Mouse (Mus musculus) midbrain, embryonic 11.5 days (tissue): ENCODE results near the gene Son. TPM values are rescaled to one million over a fixed set of nuclear protein-coding genes. Genes with fewer than 3 reads are reported as not detected.

Experiments used
- ATAC-seq: fragments of 200-750 bp; cut with Nextera tagmentation; 2 replicates; pipeline ENCODE4 v1.8.0; 2017; ENCODE audit warnings: moderate TSS enrichment, moderate library complexity; ENCODE audit not compliant: low FRiP score
- DNase-seq: peaks from one replicate; pipeline ENCODE4 v3.0.0; 2015; ENCODE audit warnings: low spot score; ENCODE audit errors: missing footprints
- H3K27ac ChIP-seq: fragments of 300-500 bp; sonication (generic); 2 replicates; pipeline ENCODE4 v1.5.1; 2014; ENCODE audit warnings: low read depth, low read length
- H3K27me3 ChIP-seq: fragments of 300-500 bp; sonication (generic); 2 replicates; pipeline ENCODE4 v1.6.1; 2014; ENCODE audit warnings: mild to moderate bottlenecking, low read length, moderate library complexity, mixed read lengths; ENCODE audit not compliant: control insufficient read depth, insufficient read depth
- H3K36me3 ChIP-seq: fragments of 300-500 bp; sonication (generic); 2 replicates; pipeline ENCODE4 v1.6.1; 2014; ENCODE audit warnings: mild to moderate bottlenecking, low read length, moderate library complexity, mixed read lengths; ENCODE audit not compliant: control insufficient read depth, insufficient read depth
- H3K4me1 ChIP-seq: fragments of 300-500 bp; sonication (generic); 2 replicates; pipeline ENCODE4 v1.6.1; 2014; ENCODE audit warnings: low read length; ENCODE audit not compliant: control insufficient read depth, insufficient read depth
- H3K4me2 ChIP-seq: fragments of 300-500 bp; sonication (generic); 2 replicates; pipeline ENCODE4 v1.6.1; 2014; ENCODE audit warnings: mild to moderate bottlenecking, moderate library complexity
- H3K4me3 ChIP-seq: fragments of 300-500 bp; sonication (generic); 2 replicates; pipeline ENCODE4 v1.5.1; 2014; ENCODE audit warnings: low read depth, low read length
- H3K9ac ChIP-seq: fragments of 300-500 bp; sonication (generic); 2 replicates; pipeline ENCODE4 v1.6.1; 2014; ENCODE audit warnings: low read length
- H3K9me3 ChIP-seq: fragments of 300-500 bp; sonication (generic); 2 replicates; pipeline ENCODE4 v1.6.1; 2016; ENCODE audit warnings: low read length; ENCODE audit not compliant: control insufficient read depth
- WGBS: fragments of 180-500 bp; shearing (Covaris S2); extraction: QIAGEN DNeasy Blood & Tissue Kit; methylation state at CpG from one replicate; pipeline ENCODE4 v1.1.7; 2014; 5-methylcytosine and 5-hydroxymethylcytosine counted together
- polyA plus RNA-seq: library from polyadenylated mRNA; unstranded; fragments of >200 nt; fragmentation: Nextera tagmentation; extraction: Ambion mirVana; gene quantifications from 2 replicates; pipeline ENCODE4 v1.2.1, GENCODE M21; 2014

Gene Son
- polyA plus RNA-seq, 1 experiment from 2014 or later = 144 TPM

- peaks cover 6% of the 10 kb centered on the region; the same call in 1 of the 2 replicates for H3K36me3 ChIP-seq
Measured at GRCm38 (mm10) chr16:91704603-91705340, 57.5 kb downstream of the Son start.

GRCm38 (mm10) chr16:91710241-91710640, 62.9 kb downstream of the Son start:
- no peak overlapping the region for H3K9ac ChIP-seq
- no peaks in the 10 kb centered on the region for H3K4me1 ChIP-seq
- ATAC-seq (no peak), DNase-seq (no peak)
- H3K4me2 ChIP-seq = no peak overlapping the region
- WGBS = 90% methylated on average over 7 of the region's 7 CpGs
- H3K27ac ChIP-seq = no peak overlapping the region
- H3K9me3 ChIP-seq = no peaks in the 10 kb centered on the region
- no peaks in the 10 kb centered on the region for H3K27me3 ChIP-seq
- peaks cover 6% of the 10 kb centered on the region; the same call in 1 of the 2 replicates for H3K36me3 ChIP-seq
- H3K4me3 ChIP-seq = no peak overlapping the region

More at GRCm38 (mm10) chr16:91704603-91705340, 57.5 kb downstream of the Son start:
- H3K27ac ChIP-seq = no peak overlapping the region
- no peaks in the 10 kb centered on the region for H3K4me1 ChIP-seq
- no peak overlapping the region for H3K4me2 ChIP-seq
- H3K27me3 ChIP-seq = no peaks in the 10 kb centered on the region
- ATAC-seq (no peak), DNase-seq (peak; percentile 17)
- H3K9me3 ChIP-seq = no peaks in the 10 kb centered on the region
- no peak overlapping the region for H3K4me3 ChIP-seq
- 85% methylated on average over 14 of the region's 14 CpGs for WGBS
- H3K9ac ChIP-seq = no peak overlapping the region

GRCm38 (mm10) chr16:91716927-91717349, 69.6 kb downstream of the Son start:
- H3K4me1 ChIP-seq = no peaks in the 10 kb centered on the region
- H3K36me3 ChIP-seq = peaks cover 2% of the 10 kb centered on the region
- WGBS = 88% methylated on average over 11 of the region's 11 CpGs
- H3K27me3 ChIP-seq = no peaks in the 10 kb centered on the region
- H3K27ac ChIP-seq = no peak overlapping the region
- no peak overlapping the region for H3K4me2 ChIP-seq
- H3K4me3 ChIP-seq = no peak overlapping the region
- no peak overlapping the region for H3K9ac ChIP-seq
- H3K9me3 ChIP-seq = no peaks in the 10 kb centered on the region
- DNase-seq (no peak), ATAC-seq (0 out of 2 replicates have a peak, but pooled peaks have one; percentile 35)

GRCm38 (mm10) chr16:91717399-91717798, 70.1 kb downstream of the Son start:
- H3K36me3 ChIP-seq = peaks cover 2% of the 10 kb centered on the region
- no peak overlapping the region for H3K4me3 ChIP-seq
- no peak overlapping the region for H3K9ac ChIP-seq
- WGBS = 84% methylated on average over 4 of the region's 4 CpGs
- no peak for DNase-seq
- no peaks in the 10 kb centered on the region for H3K4me1 ChIP-seq
- peak overlapping the region; percentile 20; the same call in 1 of the 2 replicates for H3K27ac ChIP-seq
- H3K4me2 ChIP-seq = no peak overlapping the region
- H3K9me3 ChIP-seq = no peaks in the 10 kb centered on the region
- H3K27me3 ChIP-seq = no peaks in the 10 kb centered on the region
- ATAC-seq = no peak

- DNase-seq (peak; percentile 89), ATAC-seq (no peak)
- Histone ChIP-seq H3K27me3 (no peaks in the 10 kb centered on the region), H3K4me3 (no peak overlapping the region), H3K36me3 (no peaks in the 10 kb centered on the region; the same call in 1 of the 2 replicates), H3K27ac (no peak overlapping the region), H3K4me2 (no peak overlapping the region), H3K4me1 (peaks cover 8% of the 10 kb centered on the region), H3K9me3 (no peaks in the 10 kb centered on the region), H3K9ac (no peak overlapping the region)
- WGBS = 49% methylated on average over 3 of the region's 3 CpGs
Measured at GRCm38 (mm10) chr16:91724247-91724646, 76.9 kb downstream of the Son start.

GRCm38 (mm10) chr16:91727433-91727832, 80.1 kb downstream of the Son start:
- Histone ChIP-seq H3K36me3 (no peaks in the 10 kb centered on the region), H3K27ac (no peak overlapping the region)

GRCm38 (mm10) chr16:91728123-91729065, 81.1 kb downstream of the Son start, which contains the start of gene Cryzl1:
Cryzl1 (minus strand) TSS chr16:91728975.
- Histone ChIP-seq H3K36me3 (no peaks in the 10 kb centered on the region), H3K27me3 (no peaks in the 10 kb centered on the region), H3K27ac (peak within 1 kb of the TSS; percentile 90), H3K4me3 (peak within 1 kb of the TSS; percentile 87), H3K9ac (peak within 1 kb of the TSS; percentile 88), H3K9me3 (no peaks in the 10 kb centered on the region), H3K4me2 (peak within 1 kb of the TSS; percentile 58), H3K4me1 (peaks cover 15% of the 10 kb centered on the region)
- under 1% methylated on average over 46 of the region's 46 CpGs for WGBS
- peak; percentile 99 for DNase-seq
- peak; percentile 95 for ATAC-seq

More at GRCm38 (mm10) chr16:91727433-91727832, 80.1 kb downstream of the Son start:
- no peaks in the 10 kb centered on the region for H3K9me3 ChIP-seq
- WGBS = 89% methylated on average over 15 of the region's 15 CpGs
- H3K4me3 ChIP-seq = peak overlapping the region; percentile 87
- H3K4me2 ChIP-seq = peak overlapping the region; percentile 46
- H3K27me3 ChIP-seq = no peaks in the 10 kb centered on the region
- H3K9ac ChIP-seq = peak overlapping the region; percentile 66
- ATAC-seq (no peak), DNase-seq (no peak)
- peaks cover 15% of the 10 kb centered on the region for H3K4me1 ChIP-seq
